Mouse (Mus musculus) heart, embryonic 10.5 days (tissue): Measurements from ENCODE around the gene Xylt2. TPM values are rescaled to one million over a fixed set of nuclear protein-coding genes. Genes with fewer than 3 reads are reported as not detected.

Experiments used
- DNase-seq: peaks from one replicate; pipeline ENCODE4 v3.0.0-alpha.2; 2017; ENCODE audit warnings: low spot score
- H3K27ac ChIP-seq: fragments of 300-500 bp; sonication (generic); 2 replicates; pipeline ENCODE4 v1.5.1; 2016; ENCODE audit warnings: mild to moderate bottlenecking
- H3K27me3 ChIP-seq: fragments of 300-500 bp; sonication (generic); 2 replicates; pipeline ENCODE4 v1.6.1; 2016; ENCODE audit warnings: mild to moderate bottlenecking; ENCODE audit not compliant: poor library complexity, insufficient read depth, severe bottlenecking
- H3K36me3 ChIP-seq: fragments of 300-500 bp; sonication (generic); 2 replicates; pipeline ENCODE4 v1.6.1; 2016; ENCODE audit warnings: mild to moderate bottlenecking, moderate library complexity
- H3K4me1 ChIP-seq: fragments of 300-500 bp; sonication (generic); 2 replicates; pipeline ENCODE4 v1.6.1; 2016; ENCODE audit warnings: mild to moderate bottlenecking
- H3K4me3 ChIP-seq: fragments of 300-500 bp; sonication (generic); 2 replicates; pipeline ENCODE4 v1.5.1; 2016; ENCODE audit warnings: mild to moderate bottlenecking, moderate library complexity
- H3K9me3 ChIP-seq: fragments of 300-500 bp; sonication (generic); 2 replicates; pipeline ENCODE4 v1.6.1; 2016; ENCODE audit warnings: mild to moderate bottlenecking, moderate library complexity
- WGBS: fragments of 180-500 bp; shearing (Covaris S2); methylation state at CpG from one replicate; pipeline ENCODE4 v1.1.7; 2016; 5-methylcytosine and 5-hydroxymethylcytosine counted together
- polyA plus RNA-seq: library from polyadenylated mRNA; unstranded; fragments of >200 nt; fragmentation: Nextera tagmentation; extraction: Ambion mirVana; gene quantifications from 2 replicates; pipeline ENCODE4 v1.2.1, GENCODE M21; 2016

The Xylt2 gene
- polyA plus RNA-seq, 1 experiment from 2014 or later: 17.4 TPM

DNA sequence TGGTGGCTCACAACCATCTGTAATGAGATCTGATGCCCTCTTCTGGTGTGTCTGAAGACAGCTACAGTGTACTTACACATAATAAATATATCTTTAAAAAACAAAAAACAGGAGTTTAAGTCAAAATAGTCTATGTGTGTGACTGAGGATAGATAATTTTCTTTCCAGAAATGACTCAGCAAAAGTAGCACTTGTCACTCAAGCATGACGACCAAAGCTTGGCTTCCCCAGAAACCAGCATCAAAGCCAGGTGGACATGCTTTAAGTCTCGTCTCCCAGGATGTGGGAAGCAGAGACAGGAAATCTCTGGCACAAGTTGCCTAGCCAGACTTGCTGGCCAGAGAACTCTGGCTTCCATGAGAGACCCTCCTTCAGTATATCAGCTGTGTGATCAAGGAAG is 55.2 kb downstream of the Xylt2 start:
- Histone ChIP-seq H3K27me3 (no peaks in the 10 kb centered on the region), H3K4me1 (no peaks in the 10 kb centered on the region), H3K9me3 (no peaks in the 10 kb centered on the region), H3K36me3 (no peaks in the 10 kb centered on the region), H3K27ac (no peak overlapping the region), H3K4me3 (no peak overlapping the region)
- 72% methylated on average over 2 of the region's 2 CpGs for WGBS
- DNase-seq: no peak

DNA sequence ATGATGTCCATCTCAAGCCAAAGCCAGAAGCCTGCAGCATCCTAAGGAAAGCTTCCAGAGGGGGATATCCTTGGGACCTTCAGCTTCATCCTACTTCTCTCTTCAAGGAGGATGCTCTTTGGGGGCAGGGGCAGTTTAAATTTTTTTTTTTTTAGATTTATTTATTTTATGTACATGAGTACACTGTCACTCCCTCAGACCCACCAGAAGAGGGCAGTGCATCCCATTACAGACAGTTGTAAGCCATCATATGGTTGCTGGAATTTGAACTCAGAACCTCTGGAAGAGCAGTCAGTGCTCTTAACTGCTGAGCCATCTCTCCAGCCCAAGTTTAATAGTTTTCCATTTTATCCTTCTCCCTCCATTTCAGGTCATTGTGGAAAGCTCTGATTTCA is 55.9 kb downstream of the Xylt2 start:
- Histone ChIP-seq H3K27ac (no peak overlapping the region), H3K4me1 (no peaks in the 10 kb centered on the region), H3K36me3 (no peaks in the 10 kb centered on the region), H3K9me3 (no peaks in the 10 kb centered on the region), H3K27me3 (no peaks in the 10 kb centered on the region), H3K4me3 (no peak overlapping the region)
- DNase-seq: no peak

DNA sequence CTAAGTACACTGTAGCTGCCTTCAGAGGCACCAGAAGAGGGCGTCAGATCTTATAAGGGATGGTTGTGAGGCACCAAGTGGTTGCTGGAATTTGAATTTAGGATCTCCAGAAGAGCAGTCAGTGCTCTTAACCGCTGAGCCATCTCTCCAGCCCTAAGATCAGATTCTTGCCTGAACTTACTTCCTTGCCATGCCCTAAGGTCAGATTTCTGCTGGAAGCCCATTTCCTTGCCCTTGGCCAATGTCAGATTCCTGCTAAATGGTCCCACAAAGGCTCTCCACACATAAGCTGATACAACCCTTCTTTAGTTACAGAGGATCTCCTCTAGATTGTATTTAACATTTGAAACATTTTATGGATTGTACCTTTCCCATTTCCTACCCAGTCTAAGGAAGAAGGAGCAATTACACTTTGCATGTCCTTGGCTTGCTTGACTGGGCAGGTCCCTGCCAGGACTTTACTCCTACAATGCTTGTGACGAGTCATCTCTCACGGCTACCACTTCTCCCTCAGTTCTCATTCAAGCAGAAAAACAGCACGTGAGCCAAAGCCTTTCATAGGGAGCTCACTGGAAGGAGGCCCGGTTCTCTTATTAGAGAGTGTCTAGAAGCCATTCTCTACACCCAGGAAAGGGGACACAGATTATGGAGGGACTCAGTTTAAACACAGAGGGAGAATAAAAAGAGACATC is 56.4 kb downstream of the Xylt2 start:
- no peaks in the 10 kb centered on the region for H3K27me3 ChIP-seq
- no peaks in the 10 kb centered on the region for H3K9me3 ChIP-seq
- 64% methylated on average over 6 of the region's 6 CpGs for WGBS
- H3K4me1 ChIP-seq: no peaks in the 10 kb centered on the region
- H3K36me3 ChIP-seq: no peaks in the 10 kb centered on the region
- DNase-seq: no peak
- no peak overlapping the region for H3K27ac ChIP-seq
- no peak overlapping the region for H3K4me3 ChIP-seq

DNA sequence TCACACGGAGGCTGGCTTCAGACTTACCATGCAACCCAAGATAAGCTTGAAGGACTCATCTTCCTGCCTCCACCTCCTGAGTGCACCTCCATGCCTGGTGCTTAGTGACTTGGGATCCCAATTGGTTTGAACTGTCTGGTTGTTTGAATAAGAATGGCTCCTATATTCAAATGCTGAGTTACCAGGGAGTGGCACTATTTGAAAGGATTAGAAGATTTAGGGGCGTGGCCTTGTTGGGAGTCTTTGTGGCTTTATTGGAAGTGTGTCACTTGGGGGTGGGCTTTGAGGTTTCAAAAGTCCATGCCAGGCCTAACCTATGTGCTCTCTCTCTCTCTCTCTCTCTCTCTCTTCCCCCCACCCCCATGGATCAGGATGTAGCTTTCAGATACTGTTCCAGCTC is 59.7 kb downstream of the Xylt2 start:
- DNase-seq: no peak
- peaks cover 7% of the 10 kb centered on the region; the same call in 1 of the 2 replicates for H3K27me3 ChIP-seq
- H3K9me3 ChIP-seq: no peaks in the 10 kb centered on the region
- 81% methylated on average over 2 of the region's 2 CpGs for WGBS
- H3K4me1 ChIP-seq: no peaks in the 10 kb centered on the region
- no peaks in the 10 kb centered on the region for H3K36me3 ChIP-seq
- no peak overlapping the region for H3K27ac ChIP-seq
- H3K4me3 ChIP-seq: no peak overlapping the region

DNA sequence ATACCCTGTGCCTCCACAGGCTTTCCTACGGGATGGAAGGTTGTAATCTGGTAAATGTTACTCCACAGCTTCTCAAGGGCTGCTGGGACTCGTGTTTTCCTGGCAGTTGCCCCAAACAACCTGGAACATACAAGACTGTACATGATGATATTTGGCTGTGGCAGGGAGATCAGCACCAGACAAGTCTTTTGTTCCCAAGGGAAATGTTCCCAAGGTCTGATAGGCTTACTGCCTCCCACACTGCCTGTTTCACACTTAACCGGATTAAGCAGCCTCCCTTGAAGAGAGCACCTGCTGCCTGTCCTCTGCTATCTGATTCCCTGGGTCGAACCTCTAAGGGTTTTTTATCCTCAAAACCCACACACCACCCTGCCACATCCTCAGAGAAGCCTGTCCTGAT is 61.8 kb downstream of the Xylt2 start:
- no peak overlapping the region for H3K27ac ChIP-seq
- H3K4me3 ChIP-seq: no peak overlapping the region
- peaks cover 7% of the 10 kb centered on the region; the same call in 1 of the 2 replicates for H3K27me3 ChIP-seq
- H3K36me3 ChIP-seq: no peaks in the 10 kb centered on the region
- whole genome bisulfite sequencing: 13% methylated on average over 4 of the region's 4 CpGs
- no peaks in the 10 kb centered on the region for H3K4me1 ChIP-seq
- no peaks in the 10 kb centered on the region for H3K9me3 ChIP-seq
- no peak for DNase-seq

DNA sequence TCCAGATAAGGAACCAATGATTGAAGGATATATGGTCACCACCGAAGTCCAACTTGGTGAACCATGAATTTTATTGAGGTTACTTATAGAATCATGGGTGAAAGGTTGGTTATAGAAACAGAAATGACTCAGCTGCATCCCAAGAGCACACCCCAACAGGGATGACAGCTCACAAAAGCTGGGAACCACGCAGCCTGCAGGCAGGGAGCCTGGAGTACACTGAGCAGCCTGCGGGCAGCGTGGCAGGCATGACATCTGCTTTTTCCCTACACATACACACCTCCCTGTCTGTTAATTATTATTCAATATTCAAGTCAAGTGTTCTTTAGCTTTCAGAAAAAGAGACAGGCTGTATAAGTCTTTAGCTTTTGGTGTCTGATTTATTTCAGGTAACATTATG is 62.7 kb downstream of the Xylt2 start:
- Histone ChIP-seq H3K9me3 (no peaks in the 10 kb centered on the region), H3K27me3 (peaks cover 7% of the 10 kb centered on the region; the same call in 1 of the 2 replicates), H3K27ac (no peak overlapping the region), H3K4me3 (no peak overlapping the region), H3K4me1 (no peaks in the 10 kb centered on the region), H3K36me3 (no peaks in the 10 kb centered on the region)
- no peak for DNase-seq
- WGBS: 79% methylated on average over 4 of the region's 4 CpGs

Other genes starting within 250 kb of the Xylt2 start
- gene Cacna1g, start 203.3 kb downstream of the Xylt2 start, polyA plus RNA-seq: 1.5 and 2.4 TPM in 2 replicates
- gene Spata20, start 191.3 kb downstream of the Xylt2 start, polyA plus RNA-seq: not detected in 2 replicates
- 7.7 and 14.2 TPM in 2 replicates for gene Epn3, start 177.5 kb downstream of the Xylt2 start, polyA plus RNA-seq
- 9.3 and 12.5 TPM in 2 replicates for gene Mycbpap, start 155.8 kb downstream of the Xylt2 start, polyA plus RNA-seq
- 3.2 and 6.9 TPM in 2 replicates for gene Rsad1, start 128.3 kb downstream of the Xylt2 start, polyA plus RNA-seq
- 0.11 and 0.28 TPM in 2 replicates for gene Chad, start 112.5 kb downstream of the Xylt2 start, polyA plus RNA-seq
- gene Acsf2, start 75.6 kb downstream of the Xylt2 start, polyA plus RNA-seq: 2.8 and 4.1 TPM in 2 replicates
- 229 and 251 TPM in 2 replicates for gene Lrrc59, start 47.7 kb downstream of the Xylt2 start, polyA plus RNA-seq
- gene Mrpl27, start 23.7 kb downstream of the Xylt2 start, polyA plus RNA-seq: 139 and 141 TPM in 2 replicates
- 24.7 and 33.4 TPM in 2 replicates for gene Eme1, start 23.6 kb downstream of the Xylt2 start, polyA plus RNA-seq
- not detected in 2 replicates for gene Gm11541, start 27.0 kb upstream of the Xylt2 start, polyA plus RNA-seq
- gene Cdc34b, start 64.3 kb upstream of the Xylt2 start, polyA plus RNA-seq: 0.16 TPM in 1 of 2 replicates, not detected in the other
- not detected in 2 replicates for gene Tmem92, start 105.2 kb upstream of the Xylt2 start, polyA plus RNA-seq